Mouse (Mus musculus): ENCODE data around the gene Cyren.

Gene Cyren

DNA sequence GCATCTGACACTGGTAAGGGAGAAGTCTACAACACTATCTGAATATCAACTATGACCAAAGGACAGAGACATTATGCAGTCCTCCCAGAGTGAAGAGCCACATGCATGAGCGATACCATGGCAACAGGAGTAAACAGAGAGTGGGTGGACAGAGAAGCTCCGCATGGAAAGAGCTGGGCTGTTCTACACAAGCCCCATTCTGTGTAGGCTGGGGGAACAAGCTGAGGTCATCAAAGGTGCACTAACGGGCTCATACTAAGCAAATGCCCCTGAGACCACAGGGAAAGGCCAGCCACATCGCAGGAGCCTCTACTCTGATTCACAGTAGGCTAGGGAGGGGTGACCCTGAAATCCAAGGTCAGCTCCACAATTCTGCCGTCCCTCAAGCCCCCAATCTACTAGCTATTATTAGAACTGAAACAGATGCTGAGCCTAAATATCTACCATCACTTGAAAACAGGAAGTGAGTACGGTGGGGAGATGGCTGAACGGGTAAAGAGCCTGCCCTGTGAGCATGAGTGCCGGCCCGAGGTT is 24.1 kb upstream of the Cyren start:
- no peak for DNase-seq (ENCODE audit: extremely low read depth, insufficient read length, low spot score)

DNA sequence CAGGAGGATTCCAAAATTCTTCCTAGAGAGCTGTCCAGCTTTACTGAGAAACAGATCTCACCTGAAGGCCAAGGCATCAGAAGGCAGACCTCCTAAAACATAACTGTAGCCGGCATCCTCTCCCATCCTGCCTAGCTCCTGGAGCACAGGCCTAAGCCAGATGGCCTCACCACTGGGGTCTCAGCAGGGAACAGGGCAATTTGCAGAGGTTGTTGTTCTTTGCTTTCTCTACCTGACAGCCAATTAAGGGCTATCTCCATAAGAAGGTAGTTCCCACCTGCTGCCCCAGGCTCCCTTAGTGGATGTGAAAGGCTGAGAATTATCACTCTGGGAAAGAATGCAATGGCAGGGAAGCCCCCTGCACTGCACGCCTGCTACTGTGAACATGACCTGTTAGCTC is 23.1 kb upstream of the Cyren start:
- DNase-seq (ENCODE audit: extremely low read depth, insufficient read length, low spot score) = no peak

DNA sequence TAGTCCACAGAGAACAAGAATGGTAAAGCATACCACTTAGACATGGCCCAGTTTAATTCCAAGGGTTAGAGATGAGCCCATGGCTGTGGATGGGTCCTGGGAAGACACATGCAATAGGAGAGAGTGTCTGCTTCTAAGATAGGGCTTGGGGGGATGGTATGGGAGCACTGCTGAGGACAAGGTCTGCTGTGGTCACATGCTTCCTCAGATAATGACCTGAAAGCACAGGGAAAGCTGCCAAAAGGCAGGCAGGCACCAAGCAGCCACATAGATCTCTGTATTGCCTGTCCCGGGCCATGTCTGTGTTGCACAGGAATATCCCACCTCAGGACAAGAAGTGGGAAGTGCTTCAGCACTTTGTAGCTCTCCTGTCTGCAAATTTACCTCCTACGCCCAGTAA is 21.3 kb upstream of the Cyren start:
- DNase-seq (ENCODE audit: extremely low read depth, insufficient read length, low spot score) = no peak

DNA sequence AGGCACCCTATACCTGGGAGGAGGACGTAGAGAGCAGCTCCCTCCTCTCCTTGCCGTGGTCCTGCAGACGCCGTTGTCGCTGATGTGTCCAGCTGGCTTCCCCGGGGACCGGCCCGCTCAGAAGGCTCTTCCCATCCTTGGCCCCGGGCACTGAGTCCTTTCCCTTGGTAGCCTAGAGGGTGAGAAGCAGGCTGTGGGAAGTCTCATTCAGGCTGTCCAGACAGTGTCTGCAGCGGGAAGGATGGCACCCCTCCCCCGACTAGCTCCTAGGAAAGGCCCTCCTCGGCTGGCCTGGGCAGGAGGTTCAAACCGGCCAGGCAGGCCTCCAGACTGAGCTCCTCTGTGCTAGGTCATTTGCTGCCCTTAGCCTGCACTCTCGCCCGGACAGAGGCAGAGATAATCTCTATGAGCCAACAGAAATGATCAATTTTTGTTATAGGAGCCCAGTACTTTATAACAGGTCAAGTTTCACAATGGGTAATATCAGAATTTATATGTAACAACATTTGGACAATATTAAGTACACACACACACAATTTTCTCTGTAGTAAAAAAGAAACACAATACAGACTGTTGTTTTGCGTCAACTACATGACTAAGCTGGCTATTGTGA is 18.4 kb upstream of the Cyren start:
- no peak for DNase-seq (ENCODE audit: extremely low read depth, insufficient read length, low spot score)

DNA sequence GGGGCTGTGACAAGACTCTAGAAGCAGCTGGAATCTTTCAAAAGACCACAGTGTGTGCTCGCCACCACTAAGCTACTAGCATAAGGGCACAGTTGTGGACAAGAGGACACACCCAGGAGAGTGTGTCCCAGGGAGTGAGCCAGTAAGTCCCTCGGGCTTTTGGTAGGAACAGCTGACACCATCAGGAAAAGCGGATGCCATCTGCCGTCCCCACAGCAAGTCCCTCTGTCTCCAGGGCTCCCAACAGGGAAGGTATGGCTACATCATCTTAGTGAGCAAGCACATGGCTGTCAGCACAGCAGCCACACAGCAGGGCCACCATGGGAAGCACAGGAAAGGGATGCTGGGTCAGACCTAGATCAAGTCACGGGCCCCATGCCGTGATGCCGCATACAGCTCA is 17.7 kb upstream of the Cyren start:
- DNase-seq (ENCODE audit: extremely low read depth, insufficient read length, low spot score) = no peak

DNA sequence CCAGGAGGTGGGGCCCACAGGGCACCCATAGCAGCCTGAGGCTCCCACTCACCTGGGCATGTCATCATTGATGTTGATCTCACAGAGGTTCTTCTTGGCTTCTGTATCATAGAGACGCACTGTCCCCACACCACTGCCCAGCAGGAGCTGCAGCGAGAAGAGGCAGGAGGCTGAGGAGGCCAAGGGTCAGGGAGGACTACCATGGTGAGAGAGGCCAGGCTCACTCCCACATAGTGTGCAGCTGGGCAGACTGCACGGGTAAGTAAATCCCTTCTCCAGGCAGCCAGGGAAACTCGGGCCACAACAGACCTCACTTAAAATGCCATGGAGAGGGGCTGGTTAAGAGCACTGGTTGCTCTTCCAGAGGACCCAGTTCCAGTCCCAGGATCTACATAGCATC is 11.3 kb upstream of the Cyren start:
- no peak for DNase-seq (ENCODE audit: extremely low read depth, insufficient read length, low spot score)

DNA sequence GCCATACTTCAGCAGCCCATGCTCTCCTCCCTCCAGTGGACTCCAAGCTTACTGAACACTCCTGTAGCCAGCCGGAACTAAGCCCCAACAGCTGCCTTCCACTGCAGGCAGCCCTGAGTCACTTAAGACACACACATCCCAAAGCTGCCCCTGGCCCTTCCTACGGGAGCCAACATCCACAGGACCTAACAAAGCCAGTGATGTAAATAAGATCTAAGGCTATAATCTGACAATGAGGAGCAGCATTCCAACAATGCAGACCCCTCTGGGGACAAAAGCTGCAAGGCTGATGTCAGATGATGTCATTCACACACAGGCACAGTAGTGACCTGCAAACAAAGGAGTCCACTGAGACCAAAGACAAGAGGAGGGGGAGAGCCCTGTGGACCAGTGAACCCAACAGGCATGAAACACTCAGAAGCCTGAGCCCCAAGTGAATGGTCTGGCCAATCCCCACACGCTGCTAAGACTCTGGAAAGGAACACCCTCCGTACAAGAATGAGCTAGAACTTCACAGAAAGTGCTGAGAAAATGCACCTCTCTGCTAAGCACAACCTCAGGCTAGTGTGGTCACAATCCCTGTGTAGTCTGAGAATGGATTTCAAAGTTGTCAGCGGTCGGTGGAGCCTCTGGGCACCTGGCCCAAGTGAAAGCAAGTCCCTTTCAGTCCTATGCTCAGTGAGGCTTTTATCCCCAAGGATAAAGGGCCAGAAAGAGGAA is 9.4 kb upstream of the Cyren start:
- no peak for DNase-seq (ENCODE audit: extremely low read depth, insufficient read length, low spot score)

DNA sequence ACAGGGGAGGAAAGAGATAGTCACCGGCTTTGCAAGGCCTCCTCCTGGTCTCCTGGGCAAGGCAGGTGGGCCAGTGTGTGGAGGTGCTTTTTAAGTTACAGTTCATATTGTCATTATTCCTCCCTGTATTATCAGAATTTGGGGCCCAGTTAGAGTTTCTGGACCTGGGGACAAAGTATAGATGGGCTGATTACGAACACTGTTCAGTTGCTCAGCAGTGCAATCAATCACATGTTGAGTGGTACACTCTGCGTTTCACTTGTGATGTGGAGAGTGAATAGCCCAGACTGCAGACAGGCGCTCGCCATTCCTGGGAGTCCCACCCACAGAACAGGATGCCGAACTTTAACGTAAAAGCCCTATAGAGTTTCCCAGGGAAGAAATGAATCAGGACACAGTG is 6.9 kb upstream of the Cyren start:
- DNase-seq (ENCODE audit: extremely low read depth, insufficient read length, low spot score) = no peak

DNA sequence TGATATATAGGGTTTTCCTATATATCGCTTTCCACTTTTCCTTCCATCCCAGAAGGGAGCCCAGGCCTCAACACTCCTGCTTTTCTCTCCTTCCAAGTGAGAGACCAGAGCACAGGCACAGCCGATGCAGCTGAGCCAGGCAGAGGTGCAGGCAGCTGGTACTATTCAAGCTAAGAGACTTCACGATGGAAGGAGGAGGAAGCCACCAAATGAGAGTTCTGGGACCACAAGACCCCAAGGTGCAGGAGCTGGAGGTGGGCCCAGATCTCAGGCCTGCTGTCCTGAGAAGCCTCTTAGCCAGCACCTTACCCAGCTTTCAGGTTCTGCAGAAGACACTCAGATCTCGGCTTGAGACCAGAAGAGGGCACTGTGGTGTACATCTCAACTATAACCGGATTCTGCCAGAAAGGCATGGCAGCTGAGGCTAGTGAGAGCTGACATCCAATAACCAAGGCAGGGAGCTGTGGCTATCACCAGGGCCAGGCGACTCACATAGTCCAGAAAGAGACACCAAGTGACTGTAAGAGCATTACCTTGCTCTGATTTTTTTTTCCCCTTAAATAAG is 2.1 kb upstream of the Cyren start:
- no peak for DNase-seq (ENCODE audit: extremely low read depth, insufficient read length, low spot score)

DNA sequence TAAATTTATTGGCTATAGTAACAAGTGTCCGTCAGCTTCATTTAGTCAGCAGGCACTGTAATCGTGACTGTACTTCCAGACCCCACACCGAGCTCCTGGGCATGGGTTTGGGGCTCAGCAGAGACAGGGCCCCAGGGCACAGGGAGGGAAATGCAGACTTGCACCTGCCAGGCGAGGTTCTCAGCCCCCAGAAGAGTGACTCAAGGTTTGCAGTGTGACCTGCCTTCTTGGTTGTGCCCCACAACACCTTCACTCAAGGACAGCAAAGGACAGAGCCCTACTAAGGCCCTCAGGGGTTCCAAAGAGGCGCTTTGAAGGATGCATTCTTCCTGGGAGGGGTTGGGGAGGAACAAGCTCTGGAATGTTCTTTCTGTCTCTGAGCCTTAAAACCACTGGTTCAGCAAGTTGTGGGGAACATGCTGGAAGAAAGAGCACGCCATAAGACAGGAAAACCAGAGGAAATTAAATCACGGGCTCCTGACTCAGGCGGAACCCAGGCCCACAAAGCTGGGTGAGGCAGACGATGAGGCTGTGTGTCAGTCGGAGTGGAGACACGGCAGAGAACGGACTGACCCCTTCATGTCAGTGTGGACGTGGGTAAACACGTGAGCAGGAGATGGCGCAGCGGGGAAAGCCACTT is 1.4 kb upstream of the Cyren start:
- no peak for DNase-seq (ENCODE audit: extremely low read depth, insufficient read length, low spot score)

DNA sequence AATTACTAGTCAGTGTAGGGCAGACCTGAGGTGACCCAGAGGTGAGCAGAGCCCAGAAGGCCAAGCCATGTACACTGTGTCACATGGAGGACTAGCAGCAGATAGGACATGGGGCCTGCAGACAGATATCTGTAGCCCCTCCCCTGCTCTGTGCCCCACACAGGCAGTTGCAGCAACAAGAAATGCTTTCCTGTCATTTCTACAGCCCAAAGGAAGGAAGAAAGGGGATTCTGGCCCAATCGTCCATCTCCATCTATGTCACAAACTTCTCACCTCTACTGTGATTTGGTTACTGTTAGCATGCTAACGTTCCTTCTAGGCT is 1.1 kb downstream of the Cyren start:
- DNase-seq (ENCODE audit: extremely low read depth, insufficient read length, low spot score) = no peak

DNA sequence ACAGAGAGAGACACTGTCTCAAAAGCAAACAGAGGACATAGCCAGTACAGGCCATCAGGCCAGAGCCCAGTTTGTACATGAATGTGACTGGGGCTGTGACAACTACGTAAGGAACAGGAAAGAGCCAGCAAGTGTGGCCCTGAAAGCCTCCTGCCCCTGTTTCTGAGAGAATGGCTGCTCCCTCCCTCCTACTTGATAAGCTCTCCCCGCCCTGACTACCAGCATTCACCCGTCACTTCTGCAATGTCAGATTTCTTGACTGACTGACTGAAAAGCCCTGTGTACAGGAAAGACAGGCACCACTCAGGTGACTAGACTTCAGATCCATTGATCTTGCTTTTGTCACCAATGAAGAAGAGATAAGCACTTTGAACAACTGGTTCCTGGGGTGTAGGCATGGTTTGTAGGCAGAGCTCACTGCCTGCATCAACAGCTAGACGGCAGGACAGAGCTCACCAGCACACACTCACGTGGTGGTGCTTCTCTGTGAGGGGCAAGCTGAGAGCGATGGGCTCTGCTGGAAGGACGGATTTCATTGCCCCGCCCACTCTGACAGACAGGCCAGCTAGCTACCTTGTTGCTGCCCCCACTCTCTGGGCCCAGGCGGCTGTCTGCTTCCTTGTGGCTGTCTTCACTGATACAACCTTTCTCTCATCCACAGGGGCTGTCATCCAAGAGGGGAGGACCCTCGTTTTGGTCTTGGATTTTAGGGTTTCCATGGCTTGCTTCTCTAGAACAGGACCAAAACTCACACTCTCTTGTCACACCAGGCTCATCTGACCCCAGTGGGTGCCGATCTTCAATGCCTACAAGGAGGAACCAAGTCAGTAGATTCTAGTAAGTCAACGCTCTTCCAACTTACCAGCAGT is 1.7 kb downstream of the Cyren start:
- no peak for DNase-seq (ENCODE audit: extremely low read depth, insufficient read length, low spot score)

DNA sequence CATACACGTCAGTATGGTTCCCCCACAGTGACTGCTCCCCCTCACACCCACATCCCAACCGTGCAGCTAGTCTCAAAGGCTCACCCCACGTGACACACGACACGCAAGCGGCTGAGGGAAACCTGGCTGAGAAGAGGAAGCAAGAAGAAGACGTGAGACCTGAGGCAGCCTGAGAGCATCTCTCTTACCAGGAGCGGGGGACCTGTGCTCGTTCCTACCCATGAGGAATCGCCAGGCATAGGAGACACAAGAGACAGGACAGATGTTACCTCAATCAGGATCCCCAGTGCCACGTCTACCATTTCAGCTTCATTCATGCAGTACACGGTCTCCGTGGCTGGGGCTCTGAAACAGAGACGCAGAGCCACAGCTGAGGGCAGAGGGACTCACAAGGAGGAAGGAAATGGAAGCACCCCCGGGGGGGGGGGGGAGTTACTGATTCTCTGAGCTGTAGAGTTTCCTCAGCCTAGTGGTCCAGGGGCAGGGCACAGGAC is 2.5 kb downstream of the Cyren start:
- no peak for DNase-seq (ENCODE audit: extremely low read depth, insufficient read length, low spot score)

DNA sequence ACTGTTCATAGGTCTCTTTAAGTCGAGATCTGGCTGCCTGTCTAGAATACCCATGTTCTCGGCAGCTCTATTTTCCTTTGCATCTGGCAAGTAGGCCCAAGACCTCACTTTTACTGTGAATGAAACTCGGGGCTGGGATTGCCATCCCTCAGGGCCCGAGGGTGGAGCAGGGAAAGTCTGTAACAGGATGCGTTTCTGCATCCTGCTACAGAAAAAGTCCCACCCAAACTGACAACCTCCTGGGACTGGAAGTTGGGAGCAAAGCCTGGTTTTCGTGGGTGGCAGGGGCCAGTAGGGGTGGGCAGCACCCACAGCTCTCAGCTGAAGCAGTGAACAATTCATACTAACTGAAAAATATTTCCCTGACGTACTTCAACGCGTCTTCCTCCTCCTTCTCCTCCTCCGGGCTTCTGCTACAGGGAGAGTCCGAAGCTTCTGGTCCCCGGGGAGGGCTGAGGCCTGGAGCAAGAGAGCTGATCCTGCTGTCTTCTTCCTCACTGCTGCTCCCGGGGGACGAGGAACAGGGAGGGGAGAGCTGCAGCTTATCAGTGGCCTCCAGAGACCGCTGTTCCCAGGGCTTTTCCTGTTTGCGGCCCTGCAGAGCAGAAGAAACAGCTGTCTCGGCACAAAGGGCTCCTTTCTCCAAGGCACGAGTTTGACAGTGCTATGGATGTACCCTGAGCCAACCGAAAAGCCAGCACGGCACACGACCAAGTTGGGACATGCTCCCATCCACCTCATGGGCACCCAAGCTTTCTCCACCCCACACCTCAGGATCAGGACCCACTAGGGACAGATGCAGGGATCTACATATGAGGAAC is 3.5 kb downstream of the Cyren start:
- no peak for DNase-seq (ENCODE audit: extremely low read depth, insufficient read length, low spot score)

DNA sequence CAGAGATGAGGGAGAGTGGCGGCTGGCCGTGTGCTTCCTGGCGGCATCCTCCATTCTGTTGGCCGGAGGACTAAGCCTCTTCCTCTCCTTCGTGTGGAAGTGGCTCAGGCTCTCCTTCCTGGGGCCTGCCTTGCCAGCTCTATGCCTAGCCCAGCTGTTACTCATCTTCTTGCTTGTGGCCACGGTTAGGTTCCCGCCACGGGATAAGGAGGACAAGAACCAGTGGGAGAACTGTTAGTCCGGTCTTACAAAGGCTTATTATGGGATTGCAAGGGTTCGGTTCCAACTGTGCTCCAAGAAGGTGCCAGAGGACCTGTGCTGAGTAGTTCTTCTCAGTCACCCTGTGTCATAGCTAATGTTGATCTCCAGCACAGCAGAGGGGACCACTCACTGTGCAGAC is 5.0 kb downstream of the Cyren start:
- DNase-seq (ENCODE audit: extremely low read depth, insufficient read length, low spot score) = no peak

DNA sequence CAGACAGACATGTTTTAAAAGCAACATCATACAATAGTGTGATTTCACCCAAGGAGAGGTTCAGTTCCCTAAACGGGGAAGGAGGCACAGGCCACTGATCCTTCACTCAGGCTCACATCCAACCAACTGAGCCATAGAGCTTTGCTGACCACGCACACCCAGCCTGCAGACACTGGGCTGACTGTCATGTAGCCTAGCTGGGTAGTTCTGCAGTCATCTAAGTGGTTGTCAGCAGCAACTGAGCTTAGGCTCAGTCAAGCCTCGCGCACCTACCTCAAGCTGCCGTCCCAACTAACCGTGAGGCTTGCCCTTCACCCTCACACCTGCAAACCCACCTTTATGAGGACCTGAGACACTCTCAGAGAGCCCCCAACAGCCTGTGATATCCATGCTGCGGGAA is 5.9 kb downstream of the Cyren start:
- no peak for DNase-seq (ENCODE audit: extremely low read depth, insufficient read length, low spot score)

DNA sequence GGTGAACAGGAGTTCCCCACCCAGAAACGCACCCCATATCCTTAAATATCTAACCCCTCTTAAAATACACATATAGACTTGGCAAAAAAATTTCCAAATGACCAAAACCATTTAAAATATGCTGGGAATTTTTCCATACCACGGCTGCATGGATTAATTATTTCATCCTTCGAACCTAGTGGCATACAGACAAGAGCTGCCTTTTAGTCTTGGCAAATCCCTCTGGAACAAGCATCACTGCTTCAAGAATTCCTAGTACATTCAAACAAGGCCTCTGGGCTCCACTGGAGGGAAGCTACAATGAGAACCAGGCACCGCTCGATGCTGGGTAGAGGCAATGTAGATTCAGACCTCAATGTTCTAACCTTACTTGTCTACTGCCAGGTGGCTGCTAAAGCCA is 7.1 kb downstream of the Cyren start:
- no peak for DNase-seq (ENCODE audit: extremely low read depth, insufficient read length, low spot score)

DNA sequence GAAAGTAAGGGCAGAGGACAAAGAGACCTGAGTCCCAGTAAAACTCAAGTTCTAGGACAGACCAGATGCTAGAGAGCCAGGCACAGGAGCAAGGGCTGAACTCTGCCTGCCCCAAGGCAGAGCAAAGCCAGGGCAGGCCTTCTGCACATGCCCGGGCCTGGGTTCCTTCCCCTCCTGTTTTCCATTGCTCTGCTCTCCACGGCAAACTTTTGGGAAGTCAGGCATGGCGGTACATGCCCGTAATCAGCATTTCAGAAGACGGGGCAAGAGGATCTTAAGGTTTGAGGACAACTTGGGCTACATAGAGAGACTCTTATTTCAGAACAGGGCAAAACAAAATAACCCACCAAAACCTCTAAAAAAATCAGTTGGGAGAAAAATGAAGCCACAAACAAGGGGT is 7.7 kb downstream of the Cyren start:
- DNase-seq (ENCODE audit: extremely low read depth, insufficient read length, low spot score) = no peak

DNA sequence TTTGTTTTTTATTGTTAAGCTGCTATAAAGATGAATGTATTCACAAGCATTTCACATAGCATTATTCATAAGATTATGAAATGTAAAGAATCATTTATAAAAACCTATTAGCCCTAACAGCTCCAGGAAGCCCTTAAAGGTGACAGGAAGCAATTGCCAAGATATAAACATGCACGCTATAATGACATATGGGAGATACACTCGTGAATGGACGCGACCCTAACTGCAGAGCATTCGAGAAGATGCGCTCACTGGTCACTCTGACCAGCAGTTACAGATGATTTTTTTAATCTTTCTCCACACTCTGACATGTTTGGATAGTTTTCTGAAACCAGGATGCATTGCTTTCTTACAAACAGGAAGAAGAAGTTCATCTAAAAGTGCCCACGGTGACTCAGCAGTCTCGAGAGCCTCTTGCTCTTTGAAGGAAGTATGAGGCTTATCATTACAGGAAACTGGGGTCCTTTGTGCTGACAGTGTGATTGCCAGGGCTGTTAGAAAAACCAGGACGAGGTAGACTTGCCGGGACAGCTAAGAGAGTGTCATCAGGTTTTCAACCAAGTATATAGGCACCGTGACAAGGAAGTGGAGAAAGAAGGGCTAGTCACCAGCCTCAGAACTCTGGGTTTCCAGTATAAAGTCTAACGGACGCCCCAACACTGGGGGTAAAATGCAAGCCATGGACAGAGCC is 8.5 kb downstream of the Cyren start:
- no peak for DNase-seq (ENCODE audit: extremely low read depth, insufficient read length, low spot score)

Data from 3134 (cell line).